Mouse (Mus musculus) CH12.LX (cell line): ENCODE results near the gene Kcnip3. TPM values are rescaled to one million over a fixed set of nuclear protein-coding genes. Genes with fewer than 3 reads are reported as not detected.

ENCODE experiments used
- DNase-seq: peaks from one replicate; pipeline ENCODE4 v3.0.0-alpha.2; 2013; ENCODE audit errors: extremely low read depth
- H3K27ac ChIP-seq: 2 replicates; pipeline ENCODE4 v1.5.1; 2012; ENCODE audit warnings: low read depth, mild to moderate bottlenecking, control low read depth, moderate library complexity; ENCODE audit not compliant: insufficient read depth
- H3K27me3 ChIP-seq: replicated peaks from 2 replicates; pipeline ENCODE3; 2012; ENCODE audit warnings: inconsistent platforms
- H3K36me3 ChIP-seq, 2 experiments: replicated peaks in 1 of 2; 2 replicates each; pipeline versions ENCODE3 to v1.6.1; 2012; ENCODE audit warnings: inconsistent platforms in 1 of 2, low read length in 1 of 2, mild to moderate bottlenecking in 1 of 2, mixed read lengths in 1 of 2, moderate library complexity in 1 of 2; ENCODE audit not compliant: control insufficient read depth in 1 of 2, insufficient read depth in 1 of 2
- H3K4me1 ChIP-seq, 2 experiments: 2 replicates each; pipeline ENCODE4 v1.6.1; 2012; ENCODE audit warnings: inconsistent platforms in 1 of 2, moderate library complexity in 1 of 2; ENCODE audit not compliant: insufficient read depth in 2 of 2, control insufficient read depth in 1 of 2
- H3K4me2 ChIP-seq: 2 replicates; pipeline ENCODE4 v1.6.1; 2012; ENCODE audit warnings: low read depth, mild to moderate bottlenecking, control low read depth; ENCODE audit not compliant: poor library complexity, insufficient read depth, severe bottlenecking
- H3K4me3 ChIP-seq, 3 experiments: fragments of 150-350 bp in 1 of 3; sonication (generic) in 1 of 3; replicated peaks in 1 of 3; 2 replicates each; pipeline versions ENCODE3 to v1.5.1; 2011 to 2012; ENCODE audit warnings: low read depth in 2 of 3, low read length in 2 of 3, mild to moderate bottlenecking in 2 of 3, moderate library complexity in 2 of 3, control low read depth in 1 of 3, improper control_type of control experiment in 1 of 3, inconsistent platforms in 1 of 3, mixed read lengths in 1 of 3; ENCODE audit not compliant: poor library complexity in 1 of 3
- H3K79me2 ChIP-seq: replicated peaks from 2 replicates; pipeline ENCODE4 v1.6.1; 2012; ENCODE audit warnings: mild to moderate bottlenecking, moderate library complexity; ENCODE audit not compliant: control insufficient read depth, poor library complexity, insufficient read depth, severe bottlenecking; ENCODE audit errors: extremely low read depth
- H3K9ac ChIP-seq: 2 replicates; pipeline ENCODE4 v1.6.1; 2012; ENCODE audit warnings: low read depth, mild to moderate bottlenecking, control low read depth, moderate library complexity; ENCODE audit not compliant: insufficient read depth
- H3K9me3 ChIP-seq: replicated peaks from 2 replicates; pipeline ENCODE3; 2012; ENCODE audit warnings: low read length, inconsistent platforms, mixed read lengths
- CHD1 ChIP-seq: IDR thresholded peaks from 2 replicates; pipeline ENCODE4 v1.6.1; 2012; ENCODE audit warnings: low read depth, low read length, improper control_type of control experiment, inconsistent platforms
- CTCF ChIP-seq, 2 experiments: IDR thresholded peaks in 1 of 2; conservative IDR thresholded peaks in 1 of 2; 2 replicates each; pipeline ENCODE4 v1.5.1; 2011 to 2012; ENCODE audit warnings: low read depth in 2 of 2, low read length in 2 of 2, improper control_type of control experiment in 1 of 2, inconsistent platforms in 1 of 2, mild to moderate bottlenecking in 1 of 2, moderate library complexity in 1 of 2
- ELF1 ChIP-seq: IDR thresholded peaks from 2 replicates; pipeline ENCODE4 v1.6.1; 2014; ENCODE audit warnings: low read depth, mild to moderate bottlenecking, inconsistent platforms, low read length, improper control_type of control experiment
- EP300 ChIP-seq: IDR thresholded peaks from 2 replicates; pipeline ENCODE4 v1.6.1; 2011; ENCODE audit warnings: low read length, improper control_type of control experiment
- ETS1 ChIP-seq: conservative IDR thresholded peaks from 2 replicates; pipeline ENCODE4 v1.6.1; 2012; ENCODE audit warnings: low read depth, mild to moderate bottlenecking, inconsistent platforms, low read length, improper control_type of control experiment, moderate library complexity
- GABPA ChIP-seq: IDR thresholded peaks from 2 replicates; pipeline ENCODE4 v1.6.1; 2012; ENCODE audit warnings: low read depth, low read length, improper control_type of control experiment, inconsistent platforms; ENCODE audit not compliant: insufficient replicate concordance
- JUN ChIP-seq: IDR thresholded peaks from 2 replicates; pipeline ENCODE4 v1.6.1; 2011; ENCODE audit warnings: low read depth, mild to moderate bottlenecking, low read length, improper control_type of control experiment, moderate library complexity; ENCODE audit not compliant: insufficient read depth
- JUND ChIP-seq: conservative IDR thresholded peaks from 2 replicates; pipeline ENCODE4 v1.6.1; 2011; ENCODE audit warnings: low read depth, low read length, improper control_type of control experiment
- MAFK ChIP-seq: IDR thresholded peaks from 2 replicates; pipeline ENCODE4 v1.6.1; 2011; ENCODE audit warnings: low read length, improper control_type of control experiment; ENCODE audit not compliant: insufficient replicate concordance
- MAX ChIP-seq: IDR thresholded peaks from 2 replicates; pipeline ENCODE4 v1.6.1; 2011; ENCODE audit warnings: low read length, improper control_type of control experiment
- MAZ ChIP-seq: IDR thresholded peaks from 2 replicates; pipeline ENCODE4 v1.6.1; 2012; ENCODE audit warnings: low read depth, mild to moderate bottlenecking, inconsistent platforms, low read length, improper control_type of control experiment, moderate library complexity
- MEF2A ChIP-seq: IDR thresholded peaks from 2 replicates; pipeline ENCODE4 v1.6.1; 2014; ENCODE audit warnings: low read depth, mild to moderate bottlenecking, inconsistent platforms, low read length, improper control_type of control experiment, borderline replicate concordance
- MXI1 ChIP-seq: IDR thresholded peaks from 2 replicates; pipeline ENCODE4 v1.6.1; 2011; ENCODE audit warnings: mild to moderate bottlenecking, low read depth, low read length, improper control_type of control experiment
- NRF1 ChIP-seq: IDR thresholded peaks from 2 replicates; pipeline ENCODE4 v1.6.1; 2014; ENCODE audit warnings: low read depth, mild to moderate bottlenecking, inconsistent platforms, low read length, improper control_type of control experiment, moderate library complexity
- PAX5 ChIP-seq: IDR thresholded peaks from 2 replicates; pipeline ENCODE4 v1.6.1; 2012; ENCODE audit warnings: low read length, inconsistent platforms, mixed read lengths
- POLR2A ChIP-seq: IDR thresholded peaks from 2 replicates; pipeline ENCODE4 v1.6.1; 2011; ENCODE audit warnings: low read depth, mild to moderate bottlenecking, improper control_type of control experiment, low read length
- RAD21 ChIP-seq: IDR thresholded peaks from 2 replicates; pipeline ENCODE4 v1.6.1; 2011; ENCODE audit warnings: low read depth, mild to moderate bottlenecking, low read length, improper control_type of control experiment, moderate library complexity
- RCOR1 ChIP-seq: conservative IDR thresholded peaks from 2 replicates; pipeline ENCODE4 v1.6.1; 2012; ENCODE audit warnings: low read depth, mild to moderate bottlenecking, inconsistent platforms, low read length, improper control_type of control experiment
- SIN3A ChIP-seq: IDR thresholded peaks from 2 replicates; pipeline ENCODE4 v1.6.1; 2012; ENCODE audit warnings: low read length, improper control_type of control experiment, inconsistent platforms
- SMC3 ChIP-seq: IDR thresholded peaks from 2 replicates; pipeline ENCODE4 v1.6.1; 2011; ENCODE audit warnings: low read depth, low read length, improper control_type of control experiment
- TBP ChIP-seq: conservative IDR thresholded peaks from 2 replicates; pipeline ENCODE4 v1.6.1; 2011; ENCODE audit warnings: low read depth, low read length, improper control_type of control experiment
- TCF12 ChIP-seq: IDR thresholded peaks from 2 replicates; pipeline ENCODE4 v1.6.1; 2014; ENCODE audit warnings: low read depth, mild to moderate bottlenecking, inconsistent platforms, low read length, improper control_type of control experiment
- ZC3H11A ChIP-seq: IDR thresholded peaks from 2 replicates; pipeline ENCODE4 v1.6.1; 2012; ENCODE audit warnings: low read depth, mild to moderate bottlenecking, inconsistent platforms, low read length, improper control_type of control experiment
- ZKSCAN1 ChIP-seq: IDR thresholded peaks from 2 replicates; pipeline ENCODE4 v1.6.1; 2012; ENCODE audit warnings: low read depth, inconsistent platforms, low read length, improper control_type of control experiment, borderline replicate concordance
- ZMIZ1 ChIP-seq: IDR thresholded peaks from 2 replicates; pipeline ENCODE4 v1.6.1; 2012; ENCODE audit warnings: low read depth, mild to moderate bottlenecking, inconsistent platforms, low read length, improper control_type of control experiment
- ZNF384 ChIP-seq: IDR thresholded peaks from 2 replicates; pipeline ENCODE4 v1.6.1; 2012; ENCODE audit warnings: low read depth, low read length, improper control_type of control experiment, inconsistent platforms
- dilution Hi-C: fragments of 300-500 bp; cut with MboI; formaldehyde crosslinking; loops from 2 replicates; pipeline ENCODE4 v1.14.3; 2020; ENCODE audit warnings: low sequenced_read_pairs; ENCODE audit not compliant: extremely low pct_unique_long_range_greater_than_20kb, extremely low pct_ligation_motif_present
- in situ Hi-C: fragments of 300-500 bp; cut with MboI; formaldehyde crosslinking; loops from 3 replicates; pipeline ENCODE4 v1.14.3; 2019; ENCODE audit warnings: low sequenced_read_pairs, low pct_ligation_motif_present, low pct_unique_long_range_greater_than_20kb, mixed read lengths
- polyA plus RNA-seq: library from polyadenylated mRNA; unstranded; fragments of >175 nt; gene quantifications from 2 replicates; pipeline ENCODE4 v1.2.1, GENCODE M21; 2012; ENCODE audit warnings: low read depth; ENCODE audit not compliant: insufficient read length
- total RNA-seq, 2 experiments: library from RNA; depleted of rRNA; stranded (reverse); fragments of 300-350 nt in 1 of 2; fragments of >200 nt in 1 of 2; gene quantifications; 2 replicates each; pipeline ENCODE4 v1.2.3; 2012 to 2014

The Kcnip3 gene
- total and polyA plus RNA-seq, 3 experiments = not detected

- H3K27me3 ChIP-seq = no peaks in the 10 kb centered on the region
- H3K79me2 ChIP-seq = no peaks in the 10 kb centered on the region
- no peak overlapping the region for H3K4me3 ChIP-seq
- no peak overlapping the region for H3K4me2 ChIP-seq
- H3K9me3 ChIP-seq = no peaks in the 10 kb centered on the region
- in situ Hi-C loops (no loop called here), dilution Hi-C loops (no loop called here)
- peaks cover 0 to 1% of the 10 kb centered on the region in 2 experiments; a peak in 1 of 4 replicates for H3K4me1 ChIP-seq
- no peak overlapping the region for H3K27ac ChIP-seq
- peaks cover 43 to 95% of the 10 kb centered on the region in 2 experiments for H3K36me3 ChIP-seq
- TF ChIP-seq MEF2A (no peak), ZMIZ1 (no peak), SMC3 (no peak), ZNF384 (no peak), MAZ (no peak), MAFK (no peak), EP300 (no peak), ZKSCAN1 (no peak), RAD21 (no peak), POLR2A (no peak), MAX (no peak), TCF12 (no peak), ELF1 (no peak), SIN3A (no peak), CHD1 (no peak), TBP (no peak), JUN (no peak), RCOR1 (no peak)
- H3K9ac ChIP-seq = no peak overlapping the region
- DNase-seq = no peak
Measured at GRCm38 (mm10) chr2:127437697-127438096, 84.2 kb downstream of the Kcnip3 start.

- Histone ChIP-seq H3K79me2 (no peaks in the 10 kb centered on the region), H3K27me3 (no peaks in the 10 kb centered on the region), H3K27ac (no peak overlapping the region), H3K4me3 (no peak overlapping the region), H3K4me1 (no peaks in the 10 kb centered on the region), H3K9me3 (no peaks in the 10 kb centered on the region), H3K9ac (no peak overlapping the region), H3K4me2 (no peak overlapping the region), H3K36me3 (peaks cover 43 to 85% of the 10 kb centered on the region in 2 experiments)
- DNase-seq = no peak
- no peak for TF ChIP-seq MAZ
- no peak for TF ChIP-seq ELF1
- TF ChIP-seq JUN = no peak
- no peak for TF ChIP-seq RAD21
- TF ChIP-seq ZMIZ1 = no peak
- TF ChIP-seq TBP = no peak
- no peak for TF ChIP-seq ZKSCAN1
- no peak for TF ChIP-seq GABPA
- TF ChIP-seq ETS1 = no peak
- TF ChIP-seq RCOR1 = no peak
- no peak for TF ChIP-seq NRF1
- no peak for TF ChIP-seq ZC3H11A
- no peak for TF ChIP-seq JUND
- no peak for TF ChIP-seq MXI1
- no peak for TF ChIP-seq SMC3
- no peak for TF ChIP-seq PAX5
- TF ChIP-seq ZNF384 = no peak
- TF ChIP-seq CHD1 = no peak
- TF ChIP-seq CTCF (conservative IDR thresholded peaks at IDR 0.05 in 1 of 2, IDR thresholded peaks at IDR 0.05 in 1 of 2; ENCODE audit: low read depth in 2 of 2, low read length in 2 of 2) = no peak
- in situ Hi-C loops = no loop called here
- dilution Hi-C loops = no loop called here
Measured at GRCm38 (mm10) chr2:127435554-127435953, 86.3 kb downstream of the Kcnip3 start.
